Mouse (Mus musculus) stomach, embryonic 14.5 days (tissue): Measurements from ENCODE around the gene Sertad3. TPM values are rescaled to one million over a fixed set of nuclear protein-coding genes. Genes with fewer than 3 reads are reported as not detected.

ENCODE experiments used
- ATAC-seq: fragments of 200-750 bp; cut with Nextera tagmentation; 2 replicates; pipeline ENCODE4 v1.8.0; 2017; ENCODE audit warnings: low read depth, moderate TSS enrichment; ENCODE audit not compliant: insufficient number of reproducible peaks, insufficient read depth, low FRiP score
- H3K27ac ChIP-seq: fragments of 300-500 bp; sonication (generic); 2 replicates; pipeline ENCODE4 v1.5.1; 2014; ENCODE audit warnings: mild to moderate bottlenecking, low read length, moderate library complexity, mixed read lengths
- H3K27me3 ChIP-seq: fragments of 300-500 bp; sonication (generic); 2 replicates; pipeline ENCODE4 v1.6.1; 2014; ENCODE audit warnings: low read length, control low read depth, mixed read lengths; ENCODE audit not compliant: control insufficient read depth, insufficient read depth
- H3K36me3 ChIP-seq: fragments of 300-500 bp; sonication (generic); 2 replicates; pipeline ENCODE4 v1.6.1; 2014; ENCODE audit warnings: mild to moderate bottlenecking, control low read depth, low read length, moderate library complexity, mixed read lengths; ENCODE audit not compliant: control insufficient read depth, insufficient read depth
- H3K4me1 ChIP-seq: fragments of 300-500 bp; sonication (generic); 2 replicates; pipeline ENCODE4 v1.6.1; 2014; ENCODE audit warnings: low read length, control low read depth, mixed read lengths; ENCODE audit not compliant: control insufficient read depth, insufficient read depth
- H3K4me2 ChIP-seq: fragments of 300-500 bp; sonication (generic); replicated peaks from 2 replicates; pipeline ENCODE4 v1.6.1; 2014; ENCODE audit warnings: low read depth, low read length, control low read depth
- H3K4me3 ChIP-seq: fragments of 300-500 bp; sonication (generic); 2 replicates; pipeline ENCODE4 v1.5.1; 2014; ENCODE audit warnings: low read depth, low read length, control low read depth
- H3K9ac ChIP-seq: fragments of 300-500 bp; sonication (generic); replicated peaks from 2 replicates; pipeline ENCODE4 v1.6.1; 2014; ENCODE audit warnings: low read depth, mild to moderate bottlenecking, control low read depth, low read length, moderate library complexity, mixed read lengths
- H3K9me3 ChIP-seq: fragments of 300-500 bp; sonication (generic); 2 replicates; pipeline ENCODE4 v1.6.1; 2016; ENCODE audit warnings: low read depth, low read length, control low read depth; ENCODE audit not compliant: control insufficient read depth
- WGBS: fragments of 180-500 bp; shearing (Covaris S2); extraction: QIAGEN DNeasy Blood & Tissue Kit; methylation state at CpG from one replicate; pipeline ENCODE4 v1.1.7; 2014; 5-methylcytosine and 5-hydroxymethylcytosine counted together
- polyA plus RNA-seq: library from polyadenylated mRNA; unstranded; fragments of >200 nt; fragmentation: Nextera tagmentation; extraction: Ambion mirVana; gene quantifications from 2 replicates; pipeline ENCODE4 v1.2.1, GENCODE M21; 2014

The Sertad3 gene
- polyA plus RNA-seq, 1 experiment from 2014 or later = 32.9 TPM

DNA sequence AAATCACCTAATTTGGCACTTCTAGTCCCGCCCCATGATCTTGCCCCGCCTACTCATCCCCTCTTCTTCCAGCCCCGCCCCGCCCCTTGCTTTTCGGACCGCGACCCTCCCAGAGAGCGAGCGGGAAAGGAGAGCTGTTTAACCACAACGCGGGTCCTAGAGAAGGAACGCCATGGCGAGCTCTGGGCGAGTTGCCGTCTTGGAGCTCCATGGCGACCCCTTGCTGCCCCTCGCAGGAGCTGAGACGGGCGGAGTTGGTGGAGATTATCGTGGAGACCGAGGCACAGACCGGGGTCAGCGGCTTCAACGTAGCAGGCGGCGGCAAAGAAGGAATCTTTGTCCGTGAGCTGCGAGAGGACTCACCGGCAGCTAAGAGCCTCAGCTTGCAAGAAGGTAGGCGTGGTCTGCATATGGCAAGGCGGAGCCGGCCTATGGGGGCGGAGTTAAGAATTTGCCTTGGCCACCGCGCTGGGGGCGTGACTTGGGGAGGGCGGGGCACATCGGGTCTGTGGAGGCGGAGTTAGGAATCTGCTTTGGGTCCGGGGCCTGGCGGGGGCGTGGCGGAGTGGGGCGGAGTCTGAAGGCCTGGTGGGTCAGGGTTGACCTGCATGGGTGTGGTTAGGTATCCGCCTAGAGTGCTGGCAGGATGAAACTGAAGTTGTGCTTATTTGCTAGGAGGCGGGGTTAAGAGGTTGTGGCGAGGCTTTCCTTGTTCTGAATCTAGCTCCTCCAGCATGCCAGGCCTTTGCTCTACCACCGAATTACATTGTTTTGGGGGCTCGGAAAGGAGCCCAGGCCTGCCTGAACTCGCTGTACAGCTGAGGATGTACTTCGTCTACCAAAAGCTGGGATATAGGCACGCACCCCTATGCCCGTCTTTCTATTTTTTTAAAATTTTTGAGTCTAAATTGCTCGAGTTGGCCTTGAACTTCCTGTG lies 34.4 kb downstream of the Sertad3 start:
- WGBS = under 1% methylated on average over 53 of the region's 54 CpGs
- H3K4me3 ChIP-seq = peak overlapping the region; percentile 37

GRCm38 (mm10) chr7:27508648-27509005 lies 35.1 kb downstream of the Sertad3 start:
- Histone ChIP-seq H3K4me3 (peak overlapping the region; percentile 37), H3K36me3 (no peaks in the 10 kb centered on the region), H3K4me1 (peaks cover 5% of the 10 kb centered on the region; the same call in 1 of the 2 replicates), H3K9me3 (no peaks in the 10 kb centered on the region), H3K9ac (no peak overlapping the region; the same call in 1 of the 2 replicates), H3K4me2 (peak overlapping the region; percentile 43), H3K27ac (peak overlapping the region; percentile 96), H3K27me3 (no peaks in the 10 kb centered on the region)
- ATAC-seq = peak; percentile 64; the same call in 1 of the 2 replicates
- WGBS = 19% methylated on average over 6 of the region's 6 CpGs

More for the DNA sequence above, 34.4 kb downstream of the Sertad3 start:
- Histone ChIP-seq H3K4me1 (peaks cover 5% of the 10 kb centered on the region; the same call in 1 of the 2 replicates), H3K27me3 (no peaks in the 10 kb centered on the region), H3K27ac (peak overlapping the region; percentile 96), H3K9me3 (no peaks in the 10 kb centered on the region), H3K36me3 (no peaks in the 10 kb centered on the region), H3K4me2 (peak overlapping the region; percentile 43), H3K9ac (peak overlapping the region; percentile 51; the same call in 1 of the 2 replicates)
- ATAC-seq = peak; percentile 94

DNA sequence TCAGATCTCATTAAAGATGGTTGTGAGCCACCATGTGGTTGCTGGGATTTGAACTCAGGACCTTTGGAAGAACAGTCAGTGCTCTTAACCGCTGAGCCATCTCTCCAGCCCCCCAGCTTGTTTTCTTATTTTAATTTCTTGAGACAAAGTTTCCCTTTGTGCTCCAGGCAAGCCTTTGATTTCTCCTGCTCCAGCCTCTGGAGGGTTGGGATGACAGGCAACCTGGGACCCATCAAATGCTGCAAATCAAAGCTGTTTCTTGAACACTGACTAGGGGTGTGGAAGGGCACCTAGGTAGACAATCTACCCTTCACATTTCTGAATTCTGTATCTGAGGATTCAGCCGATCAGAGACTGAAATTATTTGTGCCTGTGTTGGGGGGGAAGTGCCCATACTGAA lies 37.2 kb downstream of the Sertad3 start:
- Histone ChIP-seq H3K4me2 (no peak overlapping the region), H3K4me1 (peaks cover 5% of the 10 kb centered on the region; the same call in 1 of the 2 replicates), H3K36me3 (no peaks in the 10 kb centered on the region), H3K27me3 (no peaks in the 10 kb centered on the region), H3K27ac (no peak overlapping the region), H3K9me3 (no peaks in the 10 kb centered on the region), H3K9ac (no peak overlapping the region), H3K4me3 (no peak overlapping the region)
- no peak for ATAC-seq
- WGBS = 92% methylated on average over 2 of the region's 2 CpGs

- H3K4me2 ChIP-seq = no peak overlapping the region
- H3K27me3 ChIP-seq = no peaks in the 10 kb centered on the region
- H3K36me3 ChIP-seq = peaks cover 5% of the 10 kb centered on the region
- 0 out of 2 replicates have a peak, but pooled peaks cover 3% of the 10 kb centered on the region for H3K9me3 ChIP-seq
- no peaks in the 10 kb centered on the region for H3K4me1 ChIP-seq
- no peak overlapping the region for H3K27ac ChIP-seq
- no peak overlapping the region for H3K9ac ChIP-seq
- no peak for ATAC-seq
- WGBS = 70% methylated on average over 9 of the region's 9 CpGs
- no peak overlapping the region for H3K4me3 ChIP-seq
Measured at GRCm38 (mm10) chr7:27514961-27515360, 41.4 kb downstream of the Sertad3 start.

- no peaks in the 10 kb centered on the region for H3K4me1 ChIP-seq
- 82% methylated on average over 9 of the region's 9 CpGs for WGBS
- H3K4me3 ChIP-seq = no peak overlapping the region
- no peaks in the 10 kb centered on the region for H3K27me3 ChIP-seq
- H3K4me2 ChIP-seq = no peak overlapping the region
- H3K9me3 ChIP-seq = 0 out of 2 replicates have a peak, but pooled peaks cover 3% of the 10 kb centered on the region
- peaks cover 5% of the 10 kb centered on the region for H3K36me3 ChIP-seq
- H3K27ac ChIP-seq = no peak overlapping the region
- no peak for ATAC-seq
- no peak overlapping the region for H3K9ac ChIP-seq
Measured at GRCm38 (mm10) chr7:27518314-27518713, 44.7 kb downstream of the Sertad3 start.

- no peak overlapping the region for H3K27ac ChIP-seq
- H3K4me1 ChIP-seq = no peaks in the 10 kb centered on the region
- H3K27me3 ChIP-seq = no peaks in the 10 kb centered on the region
- H3K9ac ChIP-seq = no peak overlapping the region
- H3K4me3 ChIP-seq = no peak overlapping the region
- peaks cover 5% of the 10 kb centered on the region for H3K36me3 ChIP-seq
- ATAC-seq = no peak
- H3K4me2 ChIP-seq = no peak overlapping the region
- H3K9me3 ChIP-seq = 0 out of 2 replicates have a peak, but pooled peaks cover 3% of the 10 kb centered on the region
Measured at GRCm38 (mm10) chr7:27520104-27520503, 46.5 kb downstream of the Sertad3 start.

DNA sequence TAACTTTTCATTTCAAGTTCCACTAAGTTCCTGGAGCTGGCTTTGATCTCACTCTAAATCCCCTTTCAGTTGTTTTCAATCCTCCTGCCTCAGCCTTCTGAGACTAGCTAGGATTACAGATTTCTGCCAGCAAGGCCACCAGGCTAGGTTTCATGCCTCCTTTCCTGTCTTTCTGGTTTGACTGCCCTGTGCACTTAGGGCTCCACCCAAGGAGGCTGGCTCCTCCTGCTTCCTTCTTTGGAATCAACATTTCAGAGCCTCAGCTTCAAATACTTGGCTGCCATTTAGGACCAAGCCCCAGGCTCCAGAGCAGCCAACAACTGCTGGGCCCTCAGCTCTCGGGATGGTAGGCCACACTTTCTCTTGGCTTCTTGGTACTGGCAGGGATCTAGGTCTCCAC lies 47.0 kb downstream of the Sertad3 start:
- Histone ChIP-seq H3K27me3 (no peaks in the 10 kb centered on the region), H3K4me3 (no peak overlapping the region), H3K36me3 (peaks cover 5% of the 10 kb centered on the region), H3K9ac (no peak overlapping the region), H3K4me2 (no peak overlapping the region), H3K4me1 (no peaks in the 10 kb centered on the region), H3K9me3 (0 out of 2 replicates have a peak, but pooled peaks cover 3% of the 10 kb centered on the region), H3K27ac (no peak overlapping the region)
- 61% methylated on average over 1 of the region's 1 CpGs for WGBS
- no peak for ATAC-seq

GRCm38 (mm10) chr7:27522967-27523366 lies 49.4 kb downstream of the Sertad3 start, which contains the start of gene Hipk4:
Hipk4 (plus strand) TSS chr7:27523267.
- H3K27ac ChIP-seq = no peak within 1 kb of the TSS
- no peak within 1 kb of the TSS for H3K4me2 ChIP-seq
- H3K27me3 ChIP-seq = no peaks in the 10 kb centered on the region
- H3K9me3 ChIP-seq = 0 out of 2 replicates have a peak, but pooled peaks cover 3% of the 10 kb centered on the region
- no peak within 1 kb of the TSS for H3K4me3 ChIP-seq
- H3K9ac ChIP-seq = no peak within 1 kb of the TSS
- no peaks in the 10 kb centered on the region for H3K4me1 ChIP-seq
- peaks cover under 1% of the 10 kb centered on the region; the same call in 1 of the 2 replicates for H3K36me3 ChIP-seq
- 54% methylated on average over 5 of the region's 5 CpGs for WGBS
- no peak for ATAC-seq
